Mouse (Mus musculus) mature B cell (primary cell): ENCODE data around the gene Hnf1b.

Source experiments
- in situ Hi-C: fragments of 300-500 bp; cut with MboI; formaldehyde crosslinking; loops from 2 replicates; pipeline ENCODE4 v1.14.3; 2019

Gene Hnf1b

DNA sequence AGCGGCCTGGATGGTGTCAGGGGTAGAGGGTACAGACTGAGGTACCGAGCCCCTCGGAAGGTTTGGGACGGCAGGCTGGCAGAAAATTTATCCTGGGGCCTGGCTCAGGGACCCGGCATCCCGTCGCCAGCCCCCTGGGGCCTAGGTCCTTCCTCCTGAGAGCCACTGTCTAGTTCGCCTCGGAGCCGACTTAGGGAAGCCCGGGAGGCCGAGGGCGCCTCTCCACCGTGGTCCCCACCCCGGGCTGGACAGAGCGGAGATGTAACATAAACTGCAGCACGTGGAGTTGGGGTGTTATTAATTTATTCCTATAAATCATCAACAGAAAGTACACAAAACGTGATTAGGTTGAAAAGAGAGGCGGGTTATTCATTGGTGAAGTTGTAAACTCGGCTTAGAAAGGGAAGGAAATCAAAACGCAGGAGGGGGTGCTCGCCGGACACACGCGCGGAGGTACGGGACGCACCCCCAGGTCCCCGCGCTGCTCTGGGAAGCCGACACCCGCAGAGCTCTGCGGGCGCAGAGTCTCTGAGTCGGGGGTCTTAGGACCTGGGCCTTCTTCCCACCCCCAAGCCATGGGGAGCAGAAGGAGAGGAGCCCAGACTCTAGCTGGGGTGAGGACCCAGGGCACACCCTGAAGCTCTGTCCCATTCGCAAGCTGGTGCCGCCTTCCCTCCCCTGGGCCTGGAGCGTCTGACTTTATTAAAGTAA is 2.8 kb downstream of the Hnf1b start:
- in situ Hi-C loops = no loop called here

DNA sequence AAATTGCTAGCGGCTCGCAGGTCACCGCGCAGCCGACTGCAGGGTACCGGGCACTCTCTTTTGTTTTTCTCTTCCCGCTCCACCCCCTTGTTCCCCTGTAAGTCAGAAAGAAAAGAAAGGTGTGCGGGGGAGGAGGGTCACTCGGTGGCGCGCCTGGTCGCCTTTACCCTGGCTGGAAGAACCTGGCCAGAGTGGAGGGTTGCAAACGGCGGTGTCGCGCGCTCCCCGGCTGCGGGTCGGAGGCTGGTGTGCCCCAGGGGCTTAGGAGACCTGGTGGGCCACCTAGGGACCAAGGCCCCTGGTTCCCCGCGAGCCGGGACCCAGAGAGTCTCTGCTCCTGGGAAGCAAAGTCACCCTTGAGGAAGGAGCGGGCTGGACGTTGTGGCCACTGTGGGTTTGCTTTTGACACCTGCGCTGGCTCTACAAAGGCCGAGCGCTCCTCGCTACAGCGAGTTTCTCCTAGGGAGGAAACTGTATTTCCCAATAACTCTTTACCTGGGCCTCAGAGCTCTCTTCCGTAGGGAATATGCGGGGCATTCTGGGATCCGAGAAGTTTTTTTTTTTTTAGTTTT is 3.4 kb downstream of the Hnf1b start:
- in situ Hi-C loops = no loop called here

DNA sequence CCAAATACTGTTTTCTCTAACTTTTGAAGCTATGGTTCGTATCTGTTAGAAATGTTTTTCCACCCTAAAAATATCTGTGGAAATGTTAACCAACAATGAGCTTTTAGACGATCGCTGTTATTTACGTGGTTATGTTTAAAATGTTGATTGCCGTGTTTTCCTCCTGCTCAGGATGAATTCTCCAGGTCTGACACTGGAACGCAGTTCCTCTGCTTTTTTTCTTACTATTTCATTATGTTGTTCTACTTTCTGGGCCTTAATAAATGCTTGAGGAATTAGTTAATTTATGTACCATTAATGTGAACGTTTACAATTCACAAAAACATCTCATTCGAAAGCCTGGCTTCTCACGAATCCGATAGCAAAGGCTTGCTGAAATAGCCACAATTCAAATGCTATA is 4.2 kb downstream of the Hnf1b start:
- in situ Hi-C loops = no loop called here

DNA sequence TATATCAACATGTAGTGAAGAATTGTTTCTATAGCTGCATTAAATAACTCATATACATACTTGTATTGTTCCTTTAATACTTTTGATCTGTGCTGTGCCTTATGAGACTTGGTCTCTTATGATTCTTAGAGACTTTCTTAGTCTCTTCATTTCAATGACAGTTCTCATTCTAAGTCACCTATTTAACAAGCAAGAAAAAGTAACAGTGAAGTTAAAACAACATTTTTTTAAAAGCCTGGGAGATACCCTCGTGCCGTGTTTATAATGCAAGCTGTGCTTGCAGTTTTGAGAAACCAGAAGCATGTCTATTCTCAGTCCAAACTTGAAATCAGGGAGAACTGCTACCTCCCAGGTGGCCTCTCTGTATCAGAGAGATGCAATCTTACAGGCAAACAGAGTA is 4.8 kb downstream of the Hnf1b start:
- in situ Hi-C loops = no loop called here

DNA sequence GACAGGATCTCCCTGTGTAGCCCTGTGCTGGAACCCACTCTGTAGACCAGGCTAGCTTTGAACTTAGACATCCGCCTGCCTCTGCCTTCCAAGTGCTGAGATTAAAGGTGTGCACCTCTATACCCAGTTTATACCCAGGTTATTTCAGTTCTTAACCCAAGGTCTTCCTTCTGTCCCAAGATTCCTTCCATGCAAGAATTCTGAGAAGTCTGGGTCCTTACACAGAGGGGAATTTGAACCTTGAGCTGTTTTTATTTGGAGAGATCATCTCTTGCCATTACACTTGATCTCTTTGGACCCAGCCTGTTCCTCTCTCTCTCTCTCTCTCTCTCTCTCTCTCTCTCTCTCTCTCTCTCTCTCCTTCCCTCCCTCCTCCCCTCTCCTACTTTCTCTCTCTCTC is 7.4 kb downstream of the Hnf1b start:
- in situ Hi-C loops = no loop called here

DNA sequence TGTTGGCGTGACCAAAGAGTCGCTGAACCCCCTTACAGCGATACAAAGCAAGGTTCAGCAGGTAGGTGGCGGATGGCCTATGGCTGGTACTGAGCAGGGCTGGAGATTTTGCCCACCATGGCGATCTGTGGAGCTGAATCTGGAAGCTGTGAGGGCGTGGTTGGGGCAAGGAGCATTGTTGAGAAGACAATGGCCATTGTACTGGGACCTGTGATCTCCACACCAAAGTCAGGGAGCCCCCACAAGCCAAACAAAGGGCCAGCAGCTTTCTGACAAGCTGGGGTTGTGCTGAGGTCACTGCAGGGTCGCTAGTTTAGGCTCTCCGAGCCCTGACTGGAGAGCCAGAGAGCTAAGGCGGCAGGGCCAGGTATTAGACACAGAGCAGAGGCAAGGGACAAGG is 15.4 kb downstream of the Hnf1b start:
- in situ Hi-C loops = no loop called here

DNA sequence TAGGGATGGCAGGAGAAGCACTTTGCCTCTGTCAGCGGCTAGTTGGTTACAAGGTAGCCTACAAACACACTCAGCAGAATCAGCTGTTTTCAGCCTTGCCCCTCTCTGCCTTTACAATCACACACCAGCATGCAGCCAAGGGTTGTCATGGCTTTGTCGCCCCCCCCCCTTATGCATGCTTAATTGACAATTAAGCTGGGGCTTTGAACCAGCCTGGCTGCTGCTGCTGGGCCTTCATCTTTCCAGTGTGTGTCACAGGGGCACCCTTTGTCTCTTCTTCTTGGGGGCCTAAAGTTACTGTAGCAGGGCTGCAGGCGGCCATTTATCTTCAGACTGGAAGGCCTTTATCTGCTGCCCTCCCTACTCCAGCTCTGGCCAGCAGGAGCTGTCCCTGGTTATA is 17.7 kb downstream of the Hnf1b start:
- in situ Hi-C loops = no loop called here

DNA sequence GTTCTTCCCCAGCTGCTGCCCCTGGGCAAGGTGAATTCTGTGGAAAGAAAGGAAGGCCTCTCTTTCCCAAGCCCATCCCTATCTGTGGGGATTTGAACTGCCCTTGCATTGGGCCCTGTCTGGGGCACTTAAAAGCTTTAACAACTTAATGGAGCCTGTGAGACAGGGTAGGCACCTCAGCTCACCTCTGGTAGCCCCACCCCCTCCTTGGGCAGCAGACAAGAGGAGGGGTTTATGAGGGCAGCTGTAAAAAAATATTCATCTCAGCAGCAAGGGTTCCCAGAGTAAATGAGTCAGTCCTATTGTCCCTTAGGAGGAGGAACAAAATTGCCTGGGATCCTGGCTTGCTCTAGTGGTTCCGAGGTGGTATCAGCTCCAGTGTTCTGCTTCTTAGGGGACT is 19.3 kb downstream of the Hnf1b start:
- in situ Hi-C loops = no loop called here

DNA sequence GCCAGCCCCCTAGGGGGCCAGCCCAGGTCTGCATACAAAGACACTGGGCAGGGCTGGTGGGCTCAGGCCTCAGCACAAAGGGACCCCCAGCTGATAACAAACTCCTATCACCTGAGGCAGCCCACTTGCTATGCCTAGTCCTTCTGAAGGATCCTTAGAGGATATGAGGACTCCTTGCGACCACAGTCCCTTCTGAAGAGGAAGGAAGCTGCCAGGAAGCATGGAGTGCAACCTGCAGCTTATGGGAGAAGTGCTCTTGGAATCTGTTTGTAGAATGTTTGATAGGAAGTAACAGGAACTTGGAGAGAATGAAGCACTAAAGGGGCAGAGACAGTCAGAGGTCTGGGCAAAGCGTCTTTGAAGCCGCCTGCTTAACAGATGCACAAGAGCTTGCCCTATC is 19.8 kb downstream of the Hnf1b start:
- in situ Hi-C loops = no loop called here

DNA sequence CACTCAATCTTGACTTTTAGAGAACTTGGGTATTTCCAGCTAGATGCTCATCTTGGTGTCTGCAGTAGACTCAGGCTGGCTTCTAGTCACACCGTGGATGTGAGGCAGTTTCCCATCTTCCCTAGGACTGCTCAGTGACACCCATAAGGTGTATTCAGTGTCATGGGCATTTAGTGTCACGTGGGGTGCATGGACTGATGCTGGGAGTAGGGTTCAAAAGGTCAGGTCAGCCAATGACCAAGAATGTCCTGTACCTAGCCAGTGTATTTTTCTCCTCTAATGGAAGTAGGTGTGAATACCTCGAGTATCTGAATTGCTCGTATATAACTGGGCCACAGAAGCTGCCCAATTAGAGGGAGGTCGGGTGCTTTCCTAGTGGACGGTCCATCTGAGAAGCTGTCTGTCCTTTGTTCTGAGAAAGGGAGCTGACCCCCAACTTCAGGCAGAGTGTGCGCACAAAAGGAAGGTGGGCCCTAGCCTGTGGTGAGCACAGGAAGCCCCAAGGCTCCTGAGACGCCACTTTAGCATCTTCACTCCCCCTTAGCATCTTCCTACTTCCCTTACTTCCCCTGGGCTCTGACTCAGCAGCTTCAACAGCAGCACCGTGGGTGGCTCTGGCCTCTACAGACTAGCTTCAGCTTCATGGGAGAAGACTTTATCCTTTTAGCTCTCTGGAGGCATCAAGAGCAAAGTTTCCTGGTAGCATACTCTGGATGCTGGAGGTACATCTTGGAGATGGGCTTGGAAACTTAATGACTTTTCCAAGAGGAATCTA is 22.1 kb downstream of the Hnf1b start:
- in situ Hi-C loops = no loop called here

DNA sequence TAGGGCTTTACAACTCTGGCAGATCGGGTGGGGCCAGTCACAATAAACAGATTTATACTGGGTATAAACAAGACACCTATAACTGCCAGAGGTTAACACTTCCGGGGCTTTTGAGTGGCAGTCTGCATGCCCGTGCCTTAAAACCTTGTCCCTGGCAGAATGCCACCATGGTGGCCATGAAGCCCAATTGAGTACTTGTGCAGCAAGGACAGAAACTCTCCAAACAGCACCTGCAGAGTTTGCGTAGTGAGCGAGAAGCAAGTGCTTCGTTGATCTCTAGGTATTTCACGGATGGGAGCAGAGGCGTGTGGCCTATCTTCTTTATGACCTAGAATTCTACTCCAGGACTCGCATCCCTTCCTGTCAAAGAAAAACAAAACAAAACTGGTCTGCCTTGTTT is 23.6 kb downstream of the Hnf1b start:
- in situ Hi-C loops = no loop called here

DNA sequence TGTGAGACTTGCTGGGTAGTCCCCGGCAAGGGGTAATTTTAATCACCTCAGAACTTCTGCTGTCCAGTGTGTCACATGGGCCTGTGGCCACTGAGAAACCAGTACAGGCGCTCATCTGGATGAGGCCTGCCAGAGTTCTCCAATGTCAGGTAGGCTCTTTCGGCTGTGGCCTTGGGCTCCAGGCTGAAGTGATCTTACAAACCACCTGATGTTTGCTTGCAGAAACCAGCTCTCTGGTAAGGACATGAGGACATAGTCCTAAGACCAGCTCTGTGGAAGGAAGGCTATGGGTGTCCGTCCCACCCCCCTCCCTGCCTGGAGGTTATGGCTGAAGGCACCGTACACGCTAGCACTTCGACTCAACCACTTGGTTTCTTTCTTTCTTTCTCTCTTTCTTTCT is 26.8 kb downstream of the Hnf1b start:
- in situ Hi-C loops = no loop called here

DNA sequence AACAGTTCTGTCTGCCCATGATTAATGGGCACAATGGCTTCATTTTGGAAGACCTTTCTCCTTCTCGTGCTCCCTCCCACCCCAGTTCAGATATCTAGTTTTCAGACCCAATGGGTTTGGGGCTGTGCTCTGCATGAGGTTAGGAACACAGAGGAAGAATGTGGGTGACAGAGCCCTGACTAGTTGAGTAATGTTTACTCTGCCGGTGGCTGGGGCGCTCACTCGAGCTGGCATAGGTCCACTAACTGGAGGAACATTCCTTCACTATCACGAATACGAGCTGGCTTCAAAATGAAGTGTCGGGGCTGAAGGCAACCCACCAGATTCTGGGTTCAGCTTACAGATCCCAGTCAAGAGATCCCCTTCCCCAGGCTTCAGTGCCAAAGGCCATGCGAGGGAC is 27.9 kb downstream of the Hnf1b start:
- in situ Hi-C loops = no loop called here

DNA sequence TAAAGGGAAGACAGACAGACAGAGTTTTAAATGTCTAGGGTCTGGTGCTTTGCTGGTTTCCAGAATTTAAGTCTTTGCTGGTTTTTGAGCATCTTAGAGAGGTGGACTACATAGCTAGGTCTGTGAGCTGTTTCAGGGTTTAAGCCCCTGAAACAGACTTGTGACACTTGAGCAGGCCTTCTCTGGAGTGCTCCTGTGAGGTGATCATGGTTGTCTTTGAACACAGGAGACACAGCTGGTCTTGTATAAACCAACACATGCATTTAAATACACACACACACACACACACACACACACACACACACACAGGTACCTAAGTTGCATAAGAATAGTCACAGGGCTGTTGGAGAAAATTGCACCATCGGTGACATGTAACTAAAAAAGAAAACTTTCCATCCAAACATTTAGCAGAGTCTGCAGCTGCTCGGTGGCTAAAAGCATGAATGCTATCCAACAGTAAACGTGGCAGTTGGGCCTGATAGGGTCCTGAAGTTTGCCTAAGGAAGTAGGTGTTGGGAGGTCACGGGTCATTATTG is 28.6 kb downstream of the Hnf1b start:
- in situ Hi-C loops = no loop called here

DNA sequence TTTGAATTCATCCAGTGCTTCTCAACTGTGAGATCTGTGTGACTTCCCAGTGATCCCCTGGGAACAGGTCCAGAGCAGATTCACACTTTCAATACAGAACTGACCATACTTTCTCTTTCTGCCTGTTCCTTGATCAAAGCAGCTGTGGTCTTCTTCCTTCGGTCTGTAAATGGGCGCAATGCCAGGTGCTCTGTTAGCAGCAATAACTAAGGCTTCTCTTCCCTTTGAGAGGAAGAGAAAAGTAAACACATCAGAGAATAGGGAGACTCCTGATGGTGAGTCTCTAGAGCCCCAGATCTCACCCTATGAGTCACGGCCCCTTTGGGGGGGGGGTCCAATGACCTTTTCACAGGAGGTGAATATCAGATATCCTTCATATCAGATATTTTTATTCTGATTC is 29.3 kb downstream of the Hnf1b start:
- in situ Hi-C loops = no loop called here

DNA sequence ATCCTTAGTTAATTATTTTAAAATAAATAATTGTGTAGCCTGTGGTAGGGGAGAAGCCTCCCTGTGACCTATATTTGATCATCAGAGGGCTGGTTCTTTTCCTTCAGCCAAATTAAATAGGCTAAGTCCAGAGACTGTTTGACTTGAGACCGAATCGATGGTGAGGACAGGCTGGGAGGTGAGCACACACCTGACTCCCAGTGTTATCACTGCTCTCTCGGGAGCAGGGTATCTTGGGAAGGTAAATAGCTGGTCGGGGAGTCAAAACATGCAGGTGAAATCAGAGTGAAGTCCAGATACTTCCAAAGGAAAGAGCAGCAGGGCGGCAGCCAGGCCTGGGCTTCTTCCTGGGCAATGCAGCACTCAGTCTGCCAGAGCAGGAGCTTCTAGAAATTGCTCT is 31.6 kb downstream of the Hnf1b start:
- in situ Hi-C loops = no loop called here

DNA sequence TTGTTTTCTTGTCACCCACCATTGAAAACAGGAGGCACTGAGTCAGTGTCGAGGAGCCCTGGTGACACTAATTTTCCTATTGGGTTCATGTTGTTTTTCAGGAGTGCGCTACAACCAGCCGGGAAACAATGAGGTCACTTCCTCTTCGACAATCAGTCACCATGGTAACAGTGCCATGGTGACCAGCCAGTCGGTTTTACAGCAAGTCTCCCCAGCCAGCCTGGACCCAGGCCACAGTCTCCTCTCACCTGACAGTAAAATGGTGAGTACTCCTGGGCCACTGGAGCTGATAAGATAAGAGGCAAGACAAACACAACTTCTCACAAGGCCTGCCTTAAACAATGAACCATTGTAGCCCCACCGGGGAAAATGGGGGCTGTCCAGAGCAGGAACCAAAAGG is 32.7 kb downstream of the Hnf1b start:
- in situ Hi-C loops = no loop called here

DNA sequence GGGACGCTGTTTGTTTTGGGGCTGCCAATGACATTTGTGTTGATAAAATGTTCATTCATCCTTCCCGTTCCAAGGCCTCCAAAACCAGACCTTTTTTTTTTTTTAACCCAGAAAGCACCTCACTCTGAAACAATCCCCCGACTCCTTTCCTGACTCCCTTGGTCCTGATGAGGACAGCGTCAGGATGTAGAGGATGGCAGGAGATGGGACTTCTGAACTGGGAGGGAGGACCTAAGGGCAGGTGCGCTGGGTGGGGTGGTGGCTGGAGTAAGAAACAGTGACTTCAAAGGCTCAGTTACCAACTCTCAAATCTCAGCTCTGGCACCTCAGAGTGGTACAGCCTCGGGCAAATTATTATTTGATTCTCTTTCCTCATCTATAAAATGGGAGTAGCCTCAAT is 33.2 kb downstream of the Hnf1b start:
- in situ Hi-C loops = no loop called here

DNA sequence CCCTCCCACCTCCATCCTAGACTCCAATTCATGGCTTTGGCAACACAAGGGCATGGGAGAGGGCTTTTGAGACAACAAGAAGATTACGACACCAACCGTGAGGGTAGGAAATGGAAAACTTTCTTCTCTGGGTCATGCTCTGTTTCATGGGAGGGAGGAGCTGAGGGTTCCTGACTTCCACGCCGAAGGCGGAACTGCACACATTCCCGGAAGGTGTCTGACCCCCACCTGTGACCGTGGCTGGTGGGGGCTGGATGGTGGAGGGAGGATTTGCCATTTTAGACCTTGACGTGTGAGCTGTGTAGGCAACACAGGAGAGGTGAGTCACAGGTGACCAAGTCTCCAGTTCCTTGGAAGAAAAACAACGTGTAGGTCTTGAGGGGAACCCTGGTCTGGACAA is 33.9 kb downstream of the Hnf1b start:
- in situ Hi-C loops = no loop called here

DNA sequence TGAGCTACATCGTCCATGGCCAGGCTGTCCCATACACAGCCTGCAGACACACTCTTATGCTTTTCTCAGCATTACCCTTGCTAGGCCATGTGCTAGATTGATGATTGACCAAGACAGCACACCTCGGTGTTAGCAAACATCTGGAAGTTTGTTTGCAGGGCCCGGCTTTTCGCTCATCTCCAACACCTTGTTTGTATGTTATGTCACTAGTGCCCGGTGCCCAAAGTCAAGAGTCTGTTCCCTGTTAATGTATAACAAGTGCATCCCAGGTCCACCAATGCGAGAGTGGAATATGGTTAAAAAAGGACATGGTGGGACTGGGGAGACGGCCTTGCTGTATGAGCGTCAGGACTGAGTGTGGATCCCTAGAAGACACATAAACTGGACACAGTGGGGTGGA is 35.3 kb downstream of the Hnf1b start:
- in situ Hi-C loops = no loop called here

DNA sequence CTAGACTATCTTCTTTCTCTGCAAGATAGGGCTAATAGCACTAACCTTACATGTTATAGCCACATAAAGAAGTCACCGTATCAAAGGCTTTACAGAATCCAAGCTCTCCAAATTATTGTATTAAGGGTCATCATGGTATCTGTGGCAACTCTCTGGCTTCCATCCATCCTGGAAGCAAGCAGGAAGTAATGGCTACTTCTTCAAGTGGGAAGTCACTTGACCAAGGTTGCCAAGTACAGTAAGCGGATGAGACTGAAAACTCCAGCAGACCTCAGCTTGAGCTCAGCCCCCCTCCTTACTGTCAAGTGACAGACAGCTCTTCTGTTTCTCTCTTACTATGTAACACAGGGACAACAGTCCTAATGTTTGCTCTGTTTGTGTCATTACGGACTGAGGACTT is 36.9 kb downstream of the Hnf1b start:
- in situ Hi-C loops = no loop called here

DNA sequence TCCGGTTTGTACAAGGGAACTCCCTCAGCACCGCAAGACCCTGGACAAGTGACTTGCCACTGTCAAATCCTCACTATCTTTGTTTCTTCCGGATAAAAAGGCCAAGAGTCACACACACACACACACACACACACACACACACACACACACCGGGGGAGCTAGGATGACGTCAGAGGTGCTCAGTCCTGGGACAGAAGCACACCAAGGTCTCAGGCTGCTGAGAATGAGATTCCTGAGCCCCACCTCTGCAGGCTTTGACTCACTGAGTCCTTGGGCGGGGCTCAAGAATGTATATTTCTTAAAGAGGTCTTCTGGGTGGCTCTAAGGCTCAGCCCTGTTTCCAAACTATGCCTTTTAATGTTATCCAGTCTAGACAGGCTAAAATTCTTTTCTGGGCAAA is 41.5 kb downstream of the Hnf1b start:
- in situ Hi-C loops = no loop called here

DNA sequence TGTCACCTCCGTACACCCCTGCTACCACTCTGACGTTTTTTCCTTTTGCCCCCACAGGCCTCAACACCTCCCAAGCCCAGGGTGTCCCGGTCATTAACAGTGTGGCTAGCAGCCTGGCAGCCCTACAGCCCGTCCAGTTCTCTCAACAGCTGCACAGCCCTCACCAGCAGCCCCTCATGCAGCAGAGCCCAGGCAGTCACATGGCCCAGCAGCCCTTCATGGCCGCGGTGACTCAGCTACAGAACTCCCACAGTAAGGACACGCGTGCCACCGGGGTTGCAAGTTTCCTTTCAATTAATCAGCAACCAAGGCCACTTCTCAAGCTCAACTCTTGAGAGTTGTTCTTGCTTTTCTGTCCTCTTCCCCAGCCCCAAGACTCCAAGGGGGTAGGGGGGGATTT is 43.5 kb downstream of the Hnf1b start:
- in situ Hi-C loops = no loop called here
